Mouse (Mus musculus) kidney, embryonic 15.5 days (tissue): ENCODE results near the gene Rab40b. TPM values are rescaled to one million over a fixed set of nuclear protein-coding genes. Genes with fewer than 3 reads are reported as not detected.

Experiments used
- ATAC-seq: fragments of 200-750 bp; cut with Nextera tagmentation; replicated peaks from 2 replicates; pipeline ENCODE4 v1.8.0; 2017; ENCODE audit warnings: moderate TSS enrichment; ENCODE audit not compliant: low FRiP score
- H3K27ac ChIP-seq: fragments of 300-500 bp; sonication (generic); 2 replicates; pipeline ENCODE4 v1.5.1; 2015; ENCODE audit warnings: mild to moderate bottlenecking, inconsistent platforms
- H3K27me3 ChIP-seq: fragments of 300-500 bp; sonication (generic); 2 replicates; pipeline ENCODE4 v1.6.1; 2015; ENCODE audit warnings: inconsistent platforms
- H3K36me3 ChIP-seq: fragments of 300-500 bp; sonication (generic); 2 replicates; pipeline ENCODE4 v1.6.1; 2015; ENCODE audit warnings: inconsistent platforms
- H3K4me1 ChIP-seq: fragments of 300-500 bp; sonication (generic); 2 replicates; pipeline ENCODE4 v1.6.1; 2015; ENCODE audit warnings: inconsistent platforms
- H3K4me2 ChIP-seq: fragments of 300-500 bp; sonication (generic); 2 replicates; pipeline ENCODE4 v1.6.1; 2015; ENCODE audit warnings: moderate library complexity, mild to moderate bottlenecking, inconsistent platforms
- H3K4me3 ChIP-seq: fragments of 300-500 bp; sonication (generic); replicated peaks from 2 replicates; pipeline ENCODE4 v1.5.1; 2015; ENCODE audit warnings: mild to moderate bottlenecking, inconsistent platforms
- H3K9ac ChIP-seq: fragments of 300-500 bp; sonication (generic); 2 replicates; pipeline ENCODE4 v1.6.1; 2015; ENCODE audit warnings: mild to moderate bottlenecking, inconsistent platforms
- H3K9me3 ChIP-seq: fragments of 300-500 bp; sonication (generic); replicated peaks from 2 replicates; pipeline ENCODE4 v1.6.1; 2016; ENCODE audit warnings: inconsistent platforms
- WGBS: fragments of 180-500 bp; shearing (Covaris S2); methylation state at CpG from one replicate; pipeline ENCODE4 v1.1.7; 2015; ENCODE audit warnings: mixed read lengths; 5-methylcytosine and 5-hydroxymethylcytosine counted together
- polyA plus RNA-seq: library from polyadenylated mRNA; unstranded; fragments of >200 nt; fragmentation: Nextera tagmentation; extraction: Ambion mirVana; gene quantifications from 2 replicates; pipeline ENCODE4 v1.2.1, GENCODE M21; 2015

The Rab40b gene
- polyA plus RNA-seq, 1 experiment from 2014 or later = 5.5 TPM

DNA sequence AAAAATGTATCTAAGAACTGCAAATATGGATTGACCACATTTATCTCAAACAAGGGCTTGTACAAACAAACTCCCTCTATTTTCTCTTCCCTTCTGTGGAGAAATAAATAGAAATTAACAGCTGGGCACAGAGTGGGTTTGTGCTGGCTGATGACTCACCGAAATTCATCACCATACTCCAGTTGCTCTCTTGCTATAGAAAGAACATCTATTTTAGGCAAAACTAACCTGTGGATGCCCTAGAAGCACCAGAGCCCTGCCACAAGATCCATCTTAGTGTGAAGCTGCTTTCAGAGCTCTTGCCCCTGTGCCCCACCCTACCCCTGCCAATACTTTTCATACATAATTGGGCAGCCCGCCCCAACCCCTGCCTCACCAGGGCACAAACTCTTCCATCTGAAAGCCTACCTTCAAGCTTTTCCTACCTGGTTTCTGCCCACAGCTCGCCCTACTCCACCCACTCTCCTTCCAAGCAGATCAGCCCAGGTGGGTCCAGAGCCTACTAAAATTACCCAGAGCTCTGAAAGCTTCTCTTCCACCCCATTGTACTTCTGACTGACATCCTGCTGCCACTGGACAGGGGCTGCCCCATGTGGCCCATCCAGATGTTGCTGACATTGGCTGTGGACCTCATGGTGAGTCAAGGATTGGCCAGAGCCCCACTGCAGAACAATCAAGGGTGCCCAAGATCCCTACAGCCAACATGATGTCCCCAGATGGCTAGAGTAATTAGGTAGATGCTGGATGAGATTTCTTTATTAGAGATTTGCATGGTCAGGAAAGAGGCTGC is 19.5 kb upstream of the Rab40b start:
- H3K9me3 ChIP-seq = no peaks in the 10 kb centered on the region
- ATAC-seq = no peak
- no peak overlapping the region for H3K4me2 ChIP-seq
- H3K4me1 ChIP-seq = no peaks in the 10 kb centered on the region
- no peak overlapping the region for H3K27ac ChIP-seq
- no peaks in the 10 kb centered on the region for H3K36me3 ChIP-seq
- 79% methylated on average over 3 of the region's 3 CpGs for WGBS
- no peak overlapping the region for H3K9ac ChIP-seq
- no peaks in the 10 kb centered on the region for H3K27me3 ChIP-seq
- no peak overlapping the region for H3K4me3 ChIP-seq

DNA sequence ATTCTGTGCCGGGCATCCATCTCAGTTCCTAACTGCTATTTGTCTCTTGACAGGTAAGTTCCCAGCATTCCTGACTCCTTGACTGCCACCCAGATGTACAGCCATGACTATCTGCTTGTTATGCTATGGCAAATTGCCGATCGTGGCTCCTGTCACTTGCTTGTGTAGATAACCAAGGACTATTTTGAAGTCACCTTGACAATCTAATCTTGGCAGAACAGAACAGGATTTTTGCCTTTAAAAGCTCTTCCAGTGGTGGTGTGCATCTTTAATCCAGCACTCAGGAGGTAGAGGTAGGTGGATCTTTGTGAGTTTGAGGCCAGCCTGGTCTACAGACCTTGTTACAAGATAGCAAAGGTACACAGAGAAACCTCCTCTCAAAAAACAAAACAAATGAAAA is 4.4 kb upstream of the Rab40b start:
- WGBS = 90% methylated on average over 3 of the region's 3 CpGs
- Histone ChIP-seq H3K27ac (no peak overlapping the region), H3K27me3 (no peaks in the 10 kb centered on the region), H3K4me3 (no peak overlapping the region), H3K9me3 (no peaks in the 10 kb centered on the region), H3K4me1 (peaks cover 9% of the 10 kb centered on the region), H3K36me3 (no peaks in the 10 kb centered on the region), H3K9ac (no peak overlapping the region), H3K4me2 (no peak overlapping the region)
- no peak for ATAC-seq

GRCm38 (mm10) chr11:121390793-121391192 is 2.7 kb upstream of the Rab40b start:
- H3K4me1 ChIP-seq = peaks cover 16% of the 10 kb centered on the region
- 71% methylated on average over 3 of the region's 3 CpGs for WGBS

DNA sequence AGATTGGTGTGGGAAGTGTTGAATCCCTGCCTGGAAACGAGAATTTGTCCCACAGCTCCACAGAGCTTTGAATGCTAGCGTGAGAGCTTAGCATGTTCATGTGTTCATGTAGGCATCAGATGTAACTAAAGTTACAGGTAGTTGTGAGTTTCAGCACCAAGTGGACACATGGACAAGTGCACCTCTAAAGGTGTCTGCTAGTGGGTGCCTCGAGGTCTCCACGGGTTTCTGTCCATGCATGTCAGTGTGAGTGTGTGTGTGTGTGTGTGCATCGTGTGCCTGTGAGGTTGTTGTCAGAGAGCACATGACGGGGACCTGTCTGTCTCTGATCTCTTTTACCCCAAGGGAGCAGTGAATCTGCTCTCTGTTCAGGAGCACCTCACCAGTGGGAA is 499 bp upstream of the Rab40b start:
- Histone ChIP-seq H3K27me3 (peaks cover 6% of the 10 kb centered on the region), H3K4me3 (peak overlapping the region; percentile 72), H3K4me2 (peak overlapping the region; percentile 95), H3K9me3 (no peaks in the 10 kb centered on the region), H3K4me1 (peaks cover 16% of the 10 kb centered on the region), H3K27ac (0 out of 2 replicates have a peak overlapping the region, but pooled peaks have one; percentile 56), H3K36me3 (no peaks in the 10 kb centered on the region), H3K9ac (no peak overlapping the region)
- WGBS = 6% methylated on average over 6 of the region's 6 CpGs
- no peak for ATAC-seq

More at GRCm38 (mm10) chr11:121390793-121391192, 2.7 kb upstream of the Rab40b start:
- Histone ChIP-seq H3K36me3 (no peaks in the 10 kb centered on the region), H3K27ac (no peak overlapping the region), H3K27me3 (peaks cover 6% of the 10 kb centered on the region), H3K9me3 (no peaks in the 10 kb centered on the region), H3K4me3 (no peak overlapping the region), H3K4me2 (no peak overlapping the region), H3K9ac (no peak overlapping the region)
- no peak for ATAC-seq

DNA sequence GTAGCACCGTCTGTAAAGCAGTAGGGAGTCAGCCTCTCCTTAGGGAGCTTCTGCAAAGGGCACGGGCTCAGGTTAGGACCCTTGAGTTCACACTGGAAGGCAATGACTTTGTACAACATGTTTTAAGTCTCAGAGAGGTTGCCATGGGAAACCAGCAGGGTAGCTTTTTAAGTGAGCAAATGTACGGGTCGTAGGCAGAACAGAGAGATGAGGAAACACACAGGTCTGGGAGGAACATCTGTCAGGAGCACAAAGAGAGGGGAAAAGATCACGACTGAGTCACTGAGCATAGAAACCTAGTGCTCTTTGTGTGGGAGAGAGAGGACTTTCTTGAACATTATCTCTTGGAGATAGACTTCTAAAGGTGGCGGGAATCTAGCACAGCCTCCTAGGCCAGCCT is 7.8 kb downstream of the Rab40b start:
- Histone ChIP-seq H3K36me3 (no peaks in the 10 kb centered on the region), H3K4me3 (no peak overlapping the region), H3K27ac (no peak overlapping the region), H3K4me2 (no peak overlapping the region), H3K27me3 (no peaks in the 10 kb centered on the region), H3K9me3 (no peaks in the 10 kb centered on the region), H3K9ac (no peak overlapping the region), H3K4me1 (no peaks in the 10 kb centered on the region)
- 59% methylated on average over 6 of the region's 6 CpGs for WGBS
- no peak for ATAC-seq

DNA sequence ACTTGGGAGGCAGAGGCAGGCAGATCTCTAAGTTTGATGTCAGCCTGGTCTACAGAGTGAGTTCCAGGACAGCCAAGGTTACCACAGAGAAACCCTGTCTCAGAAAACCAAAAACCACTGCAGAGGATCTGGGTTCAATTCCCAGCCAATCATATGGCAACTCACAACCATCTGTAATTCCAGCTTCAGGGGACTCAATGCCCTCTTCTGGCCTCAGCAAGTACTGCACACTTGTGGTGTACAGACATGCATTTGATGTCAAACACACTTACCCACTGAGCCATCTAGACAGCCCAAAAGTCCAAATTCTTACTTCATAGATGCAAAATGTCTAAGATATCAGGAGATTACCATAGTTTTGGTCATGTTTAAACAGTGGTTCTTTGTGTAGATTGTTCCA is 9.4 kb downstream of the Rab40b start:
- ATAC-seq = no peak
- Histone ChIP-seq H3K27ac (no peak overlapping the region), H3K27me3 (no peaks in the 10 kb centered on the region), H3K4me1 (no peaks in the 10 kb centered on the region), H3K9ac (no peak overlapping the region), H3K4me3 (no peak overlapping the region), H3K4me2 (no peak overlapping the region), H3K9me3 (no peaks in the 10 kb centered on the region), H3K36me3 (no peaks in the 10 kb centered on the region)

- Histone ChIP-seq H3K36me3 (no peaks in the 10 kb centered on the region), H3K27ac (no peak overlapping the region), H3K9me3 (no peaks in the 10 kb centered on the region), H3K4me3 (no peak overlapping the region), H3K9ac (no peak overlapping the region), H3K4me1 (no peaks in the 10 kb centered on the region), H3K27me3 (no peaks in the 10 kb centered on the region), H3K4me2 (no peak overlapping the region)
- WGBS = 64% methylated on average over 6 of the region's 6 CpGs
- no peak for ATAC-seq
Measured at GRCm38 (mm10) chr11:121373305-121373704, 14.7 kb downstream of the Rab40b start.

DNA sequence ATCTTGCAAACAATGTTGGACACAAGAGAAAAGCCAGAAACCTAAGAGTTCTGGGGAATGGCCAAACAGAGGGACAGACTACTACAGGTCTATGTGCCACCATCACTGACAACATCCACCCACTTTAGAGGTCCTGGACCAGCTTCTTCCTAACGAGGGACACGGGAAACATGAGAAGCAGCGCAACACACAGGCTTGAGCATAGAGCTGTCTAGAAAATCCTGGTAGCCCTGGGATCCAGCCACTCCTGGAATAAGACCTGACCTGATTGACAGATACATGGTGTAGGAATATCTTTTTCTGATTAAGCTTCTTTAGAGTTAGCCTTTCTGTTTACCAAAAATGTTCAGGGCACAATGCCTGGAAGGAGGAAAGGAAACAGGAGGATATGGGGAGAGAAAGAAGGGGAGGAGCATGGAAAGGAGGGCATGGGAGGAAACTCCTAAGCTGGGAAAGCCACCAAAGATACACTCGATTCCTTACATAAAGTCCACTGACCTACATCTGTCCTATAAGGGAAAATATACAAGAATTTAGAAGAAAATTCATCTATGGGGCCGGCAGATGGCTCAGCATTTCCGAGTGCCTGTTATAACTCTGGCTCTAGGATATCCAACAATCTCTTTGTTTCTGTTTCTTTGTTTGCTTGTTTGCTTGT is 17.6 kb downstream of the Rab40b start:
- H3K27me3 ChIP-seq = no peaks in the 10 kb centered on the region
- WGBS = 75% methylated on average over 6 of the region's 6 CpGs
- H3K4me3 ChIP-seq = no peak overlapping the region
- no peak overlapping the region for H3K4me2 ChIP-seq
- no peaks in the 10 kb centered on the region for H3K4me1 ChIP-seq
- no peak for ATAC-seq
- no peaks in the 10 kb centered on the region for H3K9me3 ChIP-seq
- H3K9ac ChIP-seq = no peak overlapping the region
- H3K36me3 ChIP-seq = no peaks in the 10 kb centered on the region
- no peak overlapping the region for H3K27ac ChIP-seq

DNA sequence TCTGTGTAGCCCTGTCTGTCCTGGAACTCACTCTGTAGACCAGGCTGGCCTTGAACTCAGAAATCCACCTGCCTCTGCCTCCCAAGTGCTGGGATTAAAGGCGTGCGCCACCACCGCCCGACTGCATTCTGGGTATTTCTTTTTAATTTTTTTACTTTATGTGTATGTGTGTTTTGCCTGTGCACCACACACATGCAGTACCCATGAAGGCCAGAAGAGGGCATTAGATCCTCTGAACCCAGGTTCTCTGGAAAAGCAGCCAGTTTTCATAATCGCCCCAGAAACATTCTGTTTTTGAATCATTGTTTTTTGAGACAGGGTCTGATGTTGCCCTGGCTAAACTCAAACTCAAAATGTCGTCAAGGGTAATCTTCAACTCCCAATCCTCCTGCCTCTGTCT is 18.4 kb downstream of the Rab40b start:
- H3K4me1 ChIP-seq = no peaks in the 10 kb centered on the region
- no peaks in the 10 kb centered on the region for H3K36me3 ChIP-seq
- no peak overlapping the region for H3K27ac ChIP-seq
- 62% methylated on average over 6 of the region's 6 CpGs for WGBS
- no peaks in the 10 kb centered on the region for H3K27me3 ChIP-seq
- H3K9me3 ChIP-seq = no peaks in the 10 kb centered on the region
- H3K4me3 ChIP-seq = no peak overlapping the region
- no peak overlapping the region for H3K4me2 ChIP-seq
- H3K9ac ChIP-seq = no peak overlapping the region
- ATAC-seq = no peak

DNA sequence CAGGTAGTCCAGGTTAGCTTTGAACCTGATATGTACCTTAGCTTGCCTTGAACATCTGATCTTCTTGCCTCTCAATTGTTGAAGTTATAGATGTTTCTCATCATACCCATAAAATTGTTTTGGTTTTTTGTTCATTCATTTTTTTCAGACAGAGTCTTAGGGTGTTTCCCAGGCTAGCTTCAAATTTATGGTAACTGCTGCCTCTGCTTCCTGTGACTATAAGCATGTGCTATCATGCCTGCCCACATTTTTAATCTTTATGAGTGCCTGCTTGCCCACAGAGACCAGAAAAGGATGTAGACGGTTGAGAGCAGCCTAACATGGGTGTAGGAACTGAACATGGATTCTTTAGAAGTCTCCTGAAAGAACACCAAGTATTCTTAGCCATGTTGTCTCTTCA is 19.3 kb downstream of the Rab40b start:
- no peak overlapping the region for H3K27ac ChIP-seq
- WGBS = 78% methylated on average over 1 of the region's 1 CpGs
- H3K36me3 ChIP-seq = no peaks in the 10 kb centered on the region
- H3K9me3 ChIP-seq = no peaks in the 10 kb centered on the region
- H3K4me3 ChIP-seq = no peak overlapping the region
- H3K4me2 ChIP-seq = no peak overlapping the region
- no peaks in the 10 kb centered on the region for H3K27me3 ChIP-seq
- H3K4me1 ChIP-seq = no peaks in the 10 kb centered on the region
- no peak overlapping the region for H3K9ac ChIP-seq
- no peak for ATAC-seq

- Histone ChIP-seq H3K4me2 (no peak overlapping the region), H3K9ac (no peak overlapping the region), H3K4me3 (no peak overlapping the region), H3K27ac (no peak overlapping the region), H3K36me3 (no peaks in the 10 kb centered on the region), H3K9me3 (no peaks in the 10 kb centered on the region), H3K4me1 (no peaks in the 10 kb centered on the region), H3K27me3 (no peaks in the 10 kb centered on the region)
- 69% methylated on average over 5 of the region's 5 CpGs for WGBS
- ATAC-seq = no peak
Measured at GRCm38 (mm10) chr11:121367170-121367707, 20.8 kb downstream of the Rab40b start.

GRCm38 (mm10) chr11:121362212-121362611 is 25.8 kb downstream of the Rab40b start:
- Histone ChIP-seq H3K4me2 (no peak overlapping the region), H3K27me3 (no peaks in the 10 kb centered on the region), H3K36me3 (no peaks in the 10 kb centered on the region), H3K27ac (no peak overlapping the region), H3K9ac (no peak overlapping the region), H3K9me3 (no peaks in the 10 kb centered on the region), H3K4me1 (no peaks in the 10 kb centered on the region), H3K4me3 (no peak overlapping the region)
- 35% methylated on average over 5 of the region's 5 CpGs for WGBS
- ATAC-seq = no peak
